Mouse (Mus musculus): ENCODE measurements around the gene Ifna4. TPM values are rescaled to one million over a fixed set of nuclear protein-coding genes. Genes with fewer than 3 reads are reported as not detected.

Ifna4 gene
- polyA plus RNA-seq, 1 experiment: not detected

GRCm38 (mm10) chr4:88888236-88888635 lies 46.6 kb downstream of the Ifna4 start:
- Histone ChIP-seq H3K36me3 (ENCODE audit: control insufficient read depth, insufficient read depth, low read length) (no peaks in the 10 kb centered on the region), H3K4me3 (ENCODE audit: control insufficient read depth, low read depth, low read length) (no peak overlapping the region), H3K27ac (ENCODE audit: control insufficient read depth, insufficient read depth, low read depth, low read length) (no peak overlapping the region), H3K27me3 (ENCODE audit: control insufficient read depth, insufficient read depth, low read length) (no peaks in the 10 kb centered on the region), H3K4me1 (ENCODE audit: control insufficient read depth, insufficient read depth, low read length) (no peaks in the 10 kb centered on the region)
- no peak for TF ChIP-seq POLR2A (IDR thresholded peaks at IDR 0.05; ENCODE audit: control insufficient read depth, low read depth, low read length)
- TF ChIP-seq CTCF (IDR thresholded peaks at IDR 0.05; ENCODE audit: control insufficient read depth, insufficient read depth, insufficient replicate concordance, low read depth, low read length): no peak

Other genes starting within 250 kb of the Ifna4 start
- not detected in 2 replicates for gene Ifna9, start 249.5 kb upstream of the Ifna4 start, polyA plus RNA-seq (2012; rRNA removed)
- gene Ifna12, start 238.5 kb upstream of the Ifna4 start, polyA plus RNA-seq (2012; rRNA removed): not detected in 2 replicates
- gene C87499, start 207.4 kb upstream of the Ifna4 start, polyA plus RNA-seq (2012; rRNA removed): not detected in 2 replicates
- gene Ifna13, start 197.4 kb upstream of the Ifna4 start, polyA plus RNA-seq (2012; rRNA removed): not detected in 2 replicates
- gene Ifna16, start 164.9 kb upstream of the Ifna4 start, polyA plus RNA-seq (2012; rRNA removed): not detected in 2 replicates
- gene Ifna2, start 157.9 kb upstream of the Ifna4 start, polyA plus RNA-seq (2012; rRNA removed): not detected in 2 replicates
- gene Ifnab, start 150.5 kb upstream of the Ifna4 start, polyA plus RNA-seq (2012; rRNA removed): 0.38 and 0.62 TPM in 2 replicates
- 1.1 and 1.7 TPM in 2 replicates for gene Gm26566, start 120.1 kb upstream of the Ifna4 start, polyA plus RNA-seq (2012; rRNA removed)
- 5.4 TPM in 2 replicates for gene Klhl9, start 119.4 kb upstream of the Ifna4 start, polyA plus RNA-seq (2012; rRNA removed)
- gene Gm13271, start 87.0 kb upstream of the Ifna4 start, polyA plus RNA-seq (2012; rRNA removed): not detected in 2 replicates
- not detected in 2 replicates for gene Gm13283, start 81.7 kb upstream of the Ifna4 start, polyA plus RNA-seq (2012; rRNA removed)
- not detected in 2 replicates for gene Gm13290, start 68.0 kb upstream of the Ifna4 start, polyA plus RNA-seq (2012; rRNA removed)
- not detected in 2 replicates for gene Gm13289, start 64.9 kb upstream of the Ifna4 start, polyA plus RNA-seq (2012; rRNA removed)
- not detected in 2 replicates for gene Gm13272, start 62.0 kb upstream of the Ifna4 start, polyA plus RNA-seq (2012; rRNA removed)
- gene Ifnz, start 59.7 kb upstream of the Ifna4 start, polyA plus RNA-seq (2012; rRNA removed): not detected in 2 replicates
- not detected in 2 replicates for gene Gm13276, start 56.2 kb upstream of the Ifna4 start, polyA plus RNA-seq (2012; rRNA removed)
- not detected in 2 replicates for gene Gm13277, start 53.2 kb upstream of the Ifna4 start, polyA plus RNA-seq (2012; rRNA removed)
- not detected in 2 replicates for gene Gm13278, start 50.3 kb upstream of the Ifna4 start, polyA plus RNA-seq (2012; rRNA removed)
- not detected in 2 replicates for gene Gm13275, start 47.4 kb upstream of the Ifna4 start, polyA plus RNA-seq (2012; rRNA removed)
- not detected in 2 replicates for gene Gm13279, start 44.5 kb upstream of the Ifna4 start, polyA plus RNA-seq (2012; rRNA removed)
- not detected in 2 replicates for gene Gm13285, start 42.2 kb upstream of the Ifna4 start, polyA plus RNA-seq (2012; rRNA removed)
- not detected in 2 replicates for gene Gm13287, start 38.6 kb upstream of the Ifna4 start, polyA plus RNA-seq (2012; rRNA removed)
- gene Gm13288, start 36.3 kb upstream of the Ifna4 start, polyA plus RNA-seq (2012; rRNA removed): not detected in 2 replicates
- gene Ifna7, start 25.6 kb upstream of the Ifna4 start, polyA plus RNA-seq (2012; rRNA removed): not detected in 2 replicates
- not detected in 2 replicates for gene Ifna11, start 21.9 kb upstream of the Ifna4 start, polyA plus RNA-seq (2012; rRNA removed)
- not detected in 2 replicates for gene Ifna6, start 14.4 kb upstream of the Ifna4 start, polyA plus RNA-seq (2012; rRNA removed)
- not detected in 2 replicates for gene Ifna5, start 6.3 kb upstream of the Ifna4 start, polyA plus RNA-seq (2012; rRNA removed)
- gene Ifna1, start 8.2 kb downstream of the Ifna4 start, polyA plus RNA-seq (2012; rRNA removed): not detected in 2 replicates
- not detected in 2 replicates for gene Ifne, start 38.3 kb downstream of the Ifna4 start, polyA plus RNA-seq (2012; rRNA removed)

Measured in testis, adult 2 months (tissue).